Mouse (Mus musculus) kidney, postnatal 4 days (tissue): ENCODE results near the gene Usp3.

Experiments
- DNase-seq, 2 experiments: peaks; one replicate each; pipeline ENCODE4 v3.0.0; 2021; ENCODE audit warnings: mixed read lengths in 2 of 2

The Usp3 gene

GRCm38 (mm10) chr9:66603907-66604306, 11.0 kb upstream of the Usp3 start:
- no peak for DNase-seq

- DNase-seq = no peak
These were observed 8.1 kb upstream of the Usp3 start for GRCm38 (mm10) chr9:66601006-66601405.

GRCm38 (mm10) chr9:66600551-66600950, 7.6 kb upstream of the Usp3 start:
- no peak for DNase-seq

- DNase-seq = peak; percentile 53 to 68
These were observed 6.6 kb upstream of the Usp3 start for GRCm38 (mm10) chr9:66599577-66599976.

- no peak for DNase-seq
These were observed 5.7 kb upstream of the Usp3 start for GRCm38 (mm10) chr9:66598636-66599035.

- DNase-seq = no peak
These were observed 4.7 kb upstream of the Usp3 start for GRCm38 (mm10) chr9:66597480-66598215.

GRCm38 (mm10) chr9:66597076-66597475, 4.1 kb upstream of the Usp3 start:
- DNase-seq = no peak

- peak; percentile 68 to 79 for DNase-seq
These were observed 3.1 kb upstream of the Usp3 start for GRCm38 (mm10) chr9:66595722-66596675.

GRCm38 (mm10) chr9:66594061-66594460, 1.1 kb upstream of the Usp3 start:
- peak; percentile 45 to 63 for DNase-seq

- DNase-seq = peak; percentile 57 to 72
These were observed 649 bp upstream of the Usp3 start for GRCm38 (mm10) chr9:66593613-66593969.

GRCm38 (mm10) chr9:66591851-66592645, 894 bp downstream of the Usp3 start:
- peak; percentile 63 to 76 for DNase-seq

GRCm38 (mm10) chr9:66590051-66590450, 2.9 kb downstream of the Usp3 start:
- no peak for DNase-seq

GRCm38 (mm10) chr9:66587016-66587415, 5.9 kb downstream of the Usp3 start:
- no peak for DNase-seq

- no peak for DNase-seq
These were observed 6.4 kb downstream of the Usp3 start for GRCm38 (mm10) chr9:66586533-66586932.

GRCm38 (mm10) chr9:66585191-66585590, 7.8 kb downstream of the Usp3 start:
- no peak for DNase-seq

- DNase-seq = no peak
These were observed 8.8 kb downstream of the Usp3 start for GRCm38 (mm10) chr9:66584176-66584575.

- DNase-seq = no peak
These were observed 9.7 kb downstream of the Usp3 start for GRCm38 (mm10) chr9:66583244-66583643.

- DNase-seq = no peak
These were observed 11.2 kb downstream of the Usp3 start for GRCm38 (mm10) chr9:66581694-66582093.

GRCm38 (mm10) chr9:66580722-66581121, 12.2 kb downstream of the Usp3 start:
- DNase-seq = no peak

- no peak for DNase-seq
These were observed 17.1 kb downstream of the Usp3 start for GRCm38 (mm10) chr9:66575878-66576238.

GRCm38 (mm10) chr9:66575041-66575877, 17.7 kb downstream of the Usp3 start:
- no peak for DNase-seq
